Mouse (Mus musculus): Measurements from ENCODE around the gene Fam107b. TPM values are rescaled to one million over a fixed set of nuclear protein-coding genes. Genes with fewer than 3 reads are reported as not detected.
A peak's percentile ranks its signal among the peaks of the same experiment; 100 is the strongest.

Gene Fam107b
- polyA plus RNA-seq, 1 experiment, result 8.2 TPM

DNA sequence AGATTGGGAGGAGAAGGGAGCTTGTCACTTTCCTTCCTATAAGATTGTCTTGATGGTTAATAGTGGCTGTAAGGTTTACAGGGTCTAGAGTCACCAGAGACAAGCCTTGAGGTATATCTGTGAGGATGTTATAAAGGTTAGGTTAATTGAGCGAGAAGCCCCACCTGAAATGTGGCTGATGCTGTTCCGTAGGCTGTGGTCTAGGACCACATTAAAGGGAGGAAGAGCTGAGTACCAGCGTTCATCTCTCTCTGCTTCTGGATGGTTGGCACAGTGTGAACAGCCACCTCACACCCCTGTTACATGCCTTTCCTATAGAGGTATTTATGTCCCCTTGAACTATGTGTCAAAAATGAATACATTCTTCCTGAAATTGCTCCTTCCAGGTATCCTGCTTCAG is 140.2 kb downstream of the Fam107b start:
- no peak overlapping the region for H3K27ac ChIP-seq (ENCODE audit: insufficient read depth, low read depth, low read length)
- H3K36me3 ChIP-seq (ENCODE audit: control insufficient read depth, insufficient read depth, low read length), result no peaks in the 10 kb centered on the region
- 91% methylated on average over 3 of the region's 3 CpGs for WGBS
- no peak overlapping the region for H3K4me3 ChIP-seq (ENCODE audit: low read depth, low read length)
- H3K4me1 ChIP-seq (ENCODE audit: control insufficient read depth, insufficient read depth, insufficient read length, low read length), result peaks cover 2% of the 10 kb centered on the region
- H3K27me3 ChIP-seq (ENCODE audit: control insufficient read depth, insufficient read depth, low read length), result no peaks in the 10 kb centered on the region
- no peak for TF ChIP-seq CTCF (IDR thresholded peaks at IDR 0.05; ENCODE audit: extremely low read depth, insufficient read length, insufficient replicate concordance, low read depth, low read length)
- TF ChIP-seq POLR2A (IDR thresholded peaks at IDR 0.05; ENCODE audit: low read depth, low read length), result no peak

DNA sequence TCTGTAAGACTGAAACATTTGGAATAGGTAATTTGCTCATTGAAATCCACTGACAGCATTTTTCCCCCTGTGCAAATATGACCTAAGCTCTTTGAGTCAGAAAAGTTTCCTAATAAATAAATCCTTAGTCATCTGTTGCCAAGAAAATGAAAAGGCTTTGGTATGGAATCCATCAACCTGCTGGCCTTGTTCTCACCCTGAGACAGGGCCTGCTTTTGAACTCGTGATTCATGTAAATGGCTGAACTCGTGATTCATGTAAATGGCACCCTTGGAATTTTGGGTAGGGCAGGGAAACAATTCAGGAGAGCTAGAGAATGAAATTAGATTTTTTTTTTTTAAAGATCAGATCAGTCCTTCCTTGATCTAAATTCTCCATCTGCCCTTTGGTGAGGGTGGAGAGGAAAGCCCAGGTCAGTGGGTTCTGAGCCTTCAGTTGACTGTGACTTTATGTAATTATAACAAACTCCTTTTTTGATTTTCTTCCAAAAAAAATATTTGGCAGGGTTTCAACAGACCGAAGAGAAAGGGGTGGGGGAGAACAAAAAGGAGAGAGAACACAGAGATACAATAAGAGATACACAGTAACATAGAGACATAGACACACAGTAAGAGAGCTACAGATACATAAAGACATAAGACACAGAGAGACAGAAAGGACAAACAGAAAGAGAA is 142.2 kb downstream of the Fam107b start:
- H3K4me1 ChIP-seq (ENCODE audit: control insufficient read depth, insufficient read depth, insufficient read length, low read length), result peaks cover 4% of the 10 kb centered on the region
- no peak overlapping the region for H3K4me3 ChIP-seq (ENCODE audit: low read depth, low read length)
- H3K36me3 ChIP-seq (ENCODE audit: control insufficient read depth, insufficient read depth, low read length), result no peaks in the 10 kb centered on the region
- TF ChIP-seq POLR2A (IDR thresholded peaks at IDR 0.05; ENCODE audit: low read depth, low read length), result no peak
- no peak for TF ChIP-seq CTCF (IDR thresholded peaks at IDR 0.05; ENCODE audit: extremely low read depth, insufficient read length, insufficient replicate concordance, low read depth, low read length)
- WGBS, result 26% methylated on average over 3 of the region's 3 CpGs
- no peaks in the 10 kb centered on the region for H3K27me3 ChIP-seq (ENCODE audit: control insufficient read depth, insufficient read depth, low read length)
- 0 out of 2 replicates have a peak overlapping the region, but pooled peaks have one; percentile 33 for H3K27ac ChIP-seq (ENCODE audit: insufficient read depth, low read depth, low read length)

DNA sequence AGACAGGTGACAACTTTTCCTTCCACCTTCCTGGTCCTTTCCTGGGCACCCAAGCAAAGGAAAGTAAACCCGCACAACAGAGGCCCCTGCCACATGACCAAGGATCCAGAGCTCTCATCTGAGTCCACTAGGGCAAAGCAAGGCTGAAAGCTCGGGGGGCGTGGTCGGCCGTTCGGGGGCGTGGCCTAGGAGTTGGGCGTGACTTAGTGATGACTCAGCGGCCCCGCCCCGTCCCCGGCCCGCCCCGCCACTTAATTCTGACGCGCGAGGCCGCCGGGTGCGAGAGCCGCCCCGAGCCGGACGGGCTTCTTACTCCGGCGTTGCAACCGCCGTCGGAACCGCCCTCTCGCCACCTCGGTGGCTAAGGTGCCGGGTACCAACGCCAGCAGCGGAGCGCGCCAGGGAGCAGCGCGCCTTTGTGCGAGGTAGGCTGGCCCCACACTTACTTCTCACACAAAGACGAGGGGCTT is 143.0 kb downstream of the Fam107b start:
- peak overlapping the region; percentile 33; the same call in 1 of the 2 replicates for H3K27ac ChIP-seq (ENCODE audit: insufficient read depth, low read depth, low read length)
- WGBS, result under 1% methylated on average over 41 of the region's 41 CpGs
- peak overlapping the region; percentile 79 for H3K4me3 ChIP-seq (ENCODE audit: low read depth, low read length)
- TF ChIP-seq CTCF (IDR thresholded peaks at IDR 0.05; ENCODE audit: extremely low read depth, insufficient read length, insufficient replicate concordance, low read depth, low read length) (no peak), POLR2A (IDR thresholded peaks at IDR 0.05; ENCODE audit: low read depth, low read length) (peak; percentile 79)
- H3K27me3 ChIP-seq (ENCODE audit: control insufficient read depth, insufficient read depth, low read length), result no peaks in the 10 kb centered on the region
- H3K4me1 ChIP-seq (ENCODE audit: control insufficient read depth, insufficient read depth, insufficient read length, low read length), result peaks cover 4% of the 10 kb centered on the region
- no peaks in the 10 kb centered on the region for H3K36me3 ChIP-seq (ENCODE audit: control insufficient read depth, insufficient read depth, low read length)

DNA sequence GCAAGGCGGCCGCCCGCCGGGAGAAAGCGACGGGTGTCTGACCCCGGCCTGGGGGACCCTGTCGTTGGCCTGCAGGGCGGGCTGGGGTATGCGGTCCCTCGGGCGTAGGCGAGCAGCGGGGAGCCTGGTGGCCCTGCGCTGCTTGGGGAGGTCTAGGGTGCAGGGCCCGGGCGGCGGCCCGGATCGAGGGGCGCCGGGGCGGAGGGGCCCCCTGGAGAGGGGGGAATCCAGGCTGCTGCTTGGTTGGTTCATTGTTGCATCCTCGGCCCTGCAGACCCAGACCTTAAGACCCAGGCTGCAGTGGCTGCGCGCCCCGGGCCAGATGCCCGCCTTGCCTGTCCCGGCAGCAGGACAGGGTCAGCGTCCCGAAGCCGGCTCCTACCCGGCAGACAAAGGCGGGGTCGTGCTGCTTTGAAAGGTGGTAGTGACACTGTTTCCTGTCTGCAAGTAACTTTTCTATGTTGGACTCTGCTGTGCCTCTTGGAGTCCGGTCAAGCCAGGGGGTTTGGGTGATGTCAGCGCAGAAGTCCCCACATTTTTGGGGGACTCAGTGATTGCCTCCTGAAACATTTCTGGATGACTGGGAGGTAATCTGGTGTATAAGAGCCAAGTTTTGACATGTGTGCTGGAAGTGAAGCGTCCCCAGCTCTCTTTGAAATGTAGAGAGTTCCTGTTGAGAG is 143.5 kb downstream of the Fam107b start:
- Histone ChIP-seq H3K27me3 (ENCODE audit: control insufficient read depth, insufficient read depth, low read length) (no peaks in the 10 kb centered on the region), H3K36me3 (ENCODE audit: control insufficient read depth, insufficient read depth, low read length) (no peaks in the 10 kb centered on the region), H3K27ac (ENCODE audit: insufficient read depth, low read depth, low read length) (peak overlapping the region; percentile 8; the same call in 1 of the 2 replicates), H3K4me3 (ENCODE audit: low read depth, low read length) (peak overlapping the region; percentile 79), H3K4me1 (ENCODE audit: control insufficient read depth, insufficient read depth, insufficient read length, low read length) (peaks cover 8% of the 10 kb centered on the region)
- WGBS, result 2% methylated on average over 38 of the region's 38 CpGs
- no peak for TF ChIP-seq CTCF (IDR thresholded peaks at IDR 0.05; ENCODE audit: extremely low read depth, insufficient read length, insufficient replicate concordance, low read depth, low read length)
- no peak for TF ChIP-seq POLR2A (IDR thresholded peaks at IDR 0.05; ENCODE audit: low read depth, low read length)

DNA sequence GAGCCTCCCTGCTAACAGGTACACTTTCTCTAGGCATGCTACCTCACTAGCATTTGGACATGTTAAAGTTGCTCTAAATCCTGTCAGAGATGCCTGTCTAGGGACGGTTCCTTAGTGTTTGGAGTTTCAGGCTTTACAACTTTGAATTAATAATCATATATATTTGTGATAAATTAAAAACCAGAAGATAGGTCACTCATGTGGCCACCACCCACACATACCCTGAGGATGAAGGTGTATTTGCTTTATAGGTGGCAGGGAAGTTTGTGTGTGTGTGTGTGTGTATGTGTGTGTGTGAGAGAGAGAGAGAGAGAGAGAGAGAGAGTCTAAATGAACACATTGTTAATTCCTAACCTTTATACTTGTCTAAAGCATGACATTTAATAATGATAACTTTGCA is 144.2 kb downstream of the Fam107b start:
- peak overlapping the region; percentile 79; the same call in 1 of the 2 replicates for H3K4me3 ChIP-seq (ENCODE audit: low read depth, low read length)
- WGBS, result 32% methylated on average over 1 of the region's 1 CpGs
- no peaks in the 10 kb centered on the region for H3K27me3 ChIP-seq (ENCODE audit: control insufficient read depth, insufficient read depth, low read length)
- H3K4me1 ChIP-seq (ENCODE audit: control insufficient read depth, insufficient read depth, insufficient read length, low read length), result peaks cover 8% of the 10 kb centered on the region
- no peak overlapping the region for H3K27ac ChIP-seq (ENCODE audit: insufficient read depth, low read depth, low read length)
- TF ChIP-seq POLR2A (IDR thresholded peaks at IDR 0.05; ENCODE audit: low read depth, low read length) (no peak), CTCF (IDR thresholded peaks at IDR 0.05; ENCODE audit: extremely low read depth, insufficient read length, insufficient replicate concordance, low read depth, low read length) (no peak)
- no peaks in the 10 kb centered on the region for H3K36me3 ChIP-seq (ENCODE audit: control insufficient read depth, insufficient read depth, low read length)

DNA sequence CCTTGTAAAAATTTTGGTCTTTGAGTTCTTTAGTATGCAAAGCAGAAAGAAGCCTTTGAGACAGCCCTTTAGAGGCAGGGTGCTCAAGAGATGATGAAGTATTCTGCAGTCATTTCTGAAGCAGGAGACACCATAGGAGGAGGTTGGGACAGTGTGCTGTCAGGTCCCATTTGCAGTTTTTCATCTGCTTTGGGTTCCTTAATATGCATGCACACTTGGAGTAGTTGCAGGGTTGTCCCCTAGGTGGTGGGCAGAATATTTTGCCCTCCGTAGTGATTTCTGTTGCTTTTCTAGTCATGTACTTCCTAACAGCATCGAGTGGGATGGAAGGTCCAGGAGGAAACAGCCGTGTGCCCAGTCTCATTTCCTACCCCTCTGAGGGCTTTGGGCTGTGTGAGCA is 145.1 kb downstream of the Fam107b start:
- TF ChIP-seq POLR2A (IDR thresholded peaks at IDR 0.05; ENCODE audit: low read depth, low read length) (no peak), CTCF (IDR thresholded peaks at IDR 0.05; ENCODE audit: extremely low read depth, insufficient read length, insufficient replicate concordance, low read depth, low read length) (no peak)
- Histone ChIP-seq H3K27ac (ENCODE audit: insufficient read depth, low read depth, low read length) (peak overlapping the region; percentile 37), H3K27me3 (ENCODE audit: control insufficient read depth, insufficient read depth, low read length) (no peaks in the 10 kb centered on the region), H3K4me3 (ENCODE audit: low read depth, low read length) (peak overlapping the region; percentile 37), H3K36me3 (ENCODE audit: control insufficient read depth, insufficient read depth, low read length) (no peaks in the 10 kb centered on the region), H3K4me1 (ENCODE audit: control insufficient read depth, insufficient read depth, insufficient read length, low read length) (peaks cover 12% of the 10 kb centered on the region)
- 23% methylated on average over 3 of the region's 3 CpGs for WGBS

DNA sequence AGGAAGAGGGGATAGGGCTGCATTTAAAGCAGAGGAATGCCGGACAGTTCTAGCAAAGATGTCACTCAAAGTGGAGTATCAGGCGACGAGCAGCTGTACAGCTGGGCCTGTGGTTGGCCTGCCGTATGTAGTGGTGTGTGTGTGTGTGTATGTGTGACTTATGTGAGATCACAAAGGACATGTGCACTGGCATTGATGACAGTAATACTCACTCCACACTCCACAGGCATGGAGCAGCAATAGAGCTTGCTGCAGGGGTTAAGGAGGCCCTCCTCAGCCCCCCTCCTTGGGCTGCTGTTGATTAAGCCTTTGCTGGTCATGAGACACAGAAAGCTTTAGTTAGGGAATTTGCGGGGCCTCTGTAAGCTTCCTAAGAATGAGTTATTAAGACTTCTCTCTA is 147.0 kb downstream of the Fam107b start:
- TF ChIP-seq CTCF (IDR thresholded peaks at IDR 0.05; ENCODE audit: extremely low read depth, insufficient read length, insufficient replicate concordance, low read depth, low read length), result no peak
- WGBS, result 80% methylated on average over 5 of the region's 5 CpGs
- Histone ChIP-seq H3K27ac (ENCODE audit: insufficient read depth, low read depth, low read length) (no peak overlapping the region), H3K4me3 (ENCODE audit: low read depth, low read length) (no peak overlapping the region), H3K36me3 (ENCODE audit: control insufficient read depth, insufficient read depth, low read length) (no peaks in the 10 kb centered on the region), H3K27me3 (ENCODE audit: control insufficient read depth, insufficient read depth, low read length) (no peaks in the 10 kb centered on the region), H3K4me1 (ENCODE audit: control insufficient read depth, insufficient read depth, insufficient read length, low read length) (peaks cover 14% of the 10 kb centered on the region)

Measured in small intestine, adult 2 months (tissue).